Mouse (Mus musculus) liver, postnatal 0 days (tissue): ENCODE measurements around the gene Coro6.

Experiments
- CTCF ChIP-seq: sonication (generic); IDR thresholded peaks from 2 replicates; pipeline ENCODE4 v1.5.1; 2016; ENCODE audit warnings: antibody characterized with exemption, low read depth
- EP300 ChIP-seq: IDR thresholded peaks from 2 replicates; pipeline ENCODE4 v1.6.1; 2016; ENCODE audit warnings: antibody characterized with exemption, low read depth, mild to moderate bottlenecking

DNA sequence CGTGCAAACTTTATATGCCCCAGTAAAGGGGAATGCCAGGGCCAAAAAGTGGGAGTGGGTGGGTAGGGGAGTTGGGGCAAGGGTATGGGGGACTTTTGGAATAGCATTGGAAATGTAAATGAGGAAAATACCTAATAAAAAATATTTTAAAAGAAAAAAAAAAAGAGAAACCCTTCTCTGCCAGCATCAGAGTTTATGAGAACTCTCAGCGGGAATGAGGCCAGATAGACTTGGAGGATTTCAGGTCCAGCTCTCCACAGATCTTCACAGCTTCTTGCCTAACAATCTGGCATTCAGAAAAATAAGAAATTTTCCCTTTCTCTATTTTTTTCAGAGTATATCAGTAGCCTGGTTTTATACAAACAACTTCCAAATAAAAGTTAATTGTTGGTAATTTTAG is 25.2 kb upstream of the Coro6 start:
- TF ChIP-seq CTCF (no peak), EP300 (no peak)
